Mouse (Mus musculus) liver, adult 10 weeks (tissue): Measurements from ENCODE around the gene Gm9789. TPM values are rescaled to one million over a fixed set of nuclear protein-coding genes. Genes with fewer than 3 reads are reported as not detected.

Experiments used
- polyA plus RNA-seq: library from polyadenylated mRNA; stranded (reverse); fragments of 350-450 nt; fragmentation: Illumina TruSeq; extraction: RNeasy Lipid Tissue Mini Kit (QIAGEN cat#74804); gene quantifications from one replicate; pipeline ENCODE4 v1.2.3, GENCODE M21; 2014; ENCODE audit warnings: low read depth, low replicate concordance

Gene Gm9789
- polyA plus RNA-seq = not detected

DNA sequence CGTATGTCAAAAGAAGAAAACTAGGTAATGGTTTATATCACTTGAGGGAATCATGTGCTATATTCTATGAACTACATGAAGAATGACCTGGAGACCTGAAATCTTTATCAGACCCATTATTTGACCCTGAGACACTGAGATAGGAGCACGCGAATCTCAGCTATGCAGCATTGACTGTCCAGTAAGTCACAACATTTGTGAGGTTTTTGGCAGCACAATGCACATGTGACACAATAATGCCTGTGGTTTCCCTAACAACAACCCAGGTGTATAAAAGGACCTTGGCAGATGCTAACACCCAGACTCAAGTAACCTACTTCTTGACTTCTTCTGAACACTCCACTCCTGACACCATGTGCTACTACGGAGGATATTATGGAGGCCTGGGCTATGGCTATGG lies at the start of gene Gm9789:
Gene Gm9789, plus strand, starts transcription at position 301 of the 400 bp plus-strand sequence.

DNA sequence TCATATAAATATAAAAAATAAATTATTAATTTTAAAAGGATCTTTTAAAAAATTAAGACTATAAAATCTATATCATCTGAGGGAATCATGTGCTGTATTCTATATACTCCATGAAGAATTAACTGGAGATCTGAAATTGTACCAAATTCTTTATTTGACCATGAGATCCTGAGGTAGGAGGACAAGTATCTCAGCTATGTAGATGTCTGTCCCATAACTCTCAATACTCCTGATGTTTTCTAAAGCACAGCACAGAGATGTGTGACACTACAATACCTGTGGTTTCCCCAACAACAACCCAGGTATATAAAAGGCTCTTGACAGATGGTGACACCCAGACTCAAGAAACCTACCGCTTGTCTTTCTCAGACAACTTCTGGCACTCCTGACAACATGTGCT lies 17.2 kb upstream of the Gm9789 start, which contains the start of gene Gm6358:
Gene Gm6358, plus strand, starts transcription at position 301 of the 400 bp plus-strand sequence.

DNA sequence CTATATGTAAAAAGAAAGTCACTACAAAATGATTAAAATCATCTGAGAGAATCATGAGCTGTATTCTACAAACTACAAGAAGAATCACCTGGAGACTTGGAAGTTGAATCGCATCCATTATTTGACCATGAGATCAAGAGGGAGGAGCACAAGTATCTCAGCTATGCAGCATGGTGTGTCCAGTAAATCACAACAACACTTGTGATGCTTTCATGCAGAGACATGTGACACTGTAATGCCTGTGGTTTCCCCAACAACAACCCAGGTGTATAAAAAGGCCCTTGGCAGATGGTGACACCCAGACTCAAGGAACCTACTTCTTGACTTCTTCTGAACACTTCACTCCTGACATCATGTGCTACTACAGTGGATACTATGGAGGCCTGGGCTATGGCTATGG lies 7.0 kb upstream of the Gm9789 start, which contains the start of gene Gm10061:
Gene Gm10061, plus strand, starts transcription at position 301 of the 400 bp plus-strand sequence.

DNA sequence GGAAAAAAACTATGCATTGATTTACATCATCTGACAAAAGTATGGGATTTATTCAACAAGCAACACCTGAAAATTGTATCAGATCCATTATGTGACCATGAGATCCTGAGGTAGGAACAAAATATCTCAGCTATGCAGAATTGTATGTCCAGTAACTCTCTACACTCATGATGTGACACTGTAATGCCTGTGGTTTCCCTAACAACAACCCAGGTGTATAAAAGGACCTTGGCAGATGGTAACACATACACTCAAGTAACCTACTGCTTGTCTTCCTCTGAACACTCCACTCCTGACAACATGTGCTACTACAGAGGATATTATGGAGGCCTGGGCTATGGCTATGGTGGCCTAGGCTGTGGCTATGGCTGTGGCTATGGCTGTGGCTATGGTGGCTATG lies 11.4 kb downstream of the Gm9789 start, which contains the start of gene Gm7735:
Gene Gm7735, plus strand, starts transcription at position 301 of the 400 bp plus-strand sequence.

DNA sequence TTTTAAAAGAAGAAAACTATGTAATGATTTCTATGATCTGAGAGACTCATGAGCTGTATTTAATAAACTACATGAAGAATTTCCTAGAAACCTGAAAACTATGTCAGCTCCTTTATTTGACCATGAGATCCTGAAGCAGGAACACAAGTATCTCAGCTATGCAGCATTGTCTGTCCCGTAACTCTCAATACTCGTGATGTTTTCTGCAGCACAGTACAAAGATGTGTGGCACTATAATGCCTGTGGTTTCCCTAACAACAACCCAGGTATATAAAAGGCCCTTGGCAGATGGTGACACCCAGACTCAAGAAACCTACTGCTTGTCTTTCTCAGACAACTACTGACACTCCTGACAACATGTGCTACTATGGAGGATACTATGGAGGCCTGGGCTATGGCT lies 16.7 kb downstream of the Gm9789 start, which contains the start of gene 1110057P08Rik:
Gene 1110057P08Rik, plus strand, starts transcription at position 301 of the 400 bp plus-strand sequence.

DNA sequence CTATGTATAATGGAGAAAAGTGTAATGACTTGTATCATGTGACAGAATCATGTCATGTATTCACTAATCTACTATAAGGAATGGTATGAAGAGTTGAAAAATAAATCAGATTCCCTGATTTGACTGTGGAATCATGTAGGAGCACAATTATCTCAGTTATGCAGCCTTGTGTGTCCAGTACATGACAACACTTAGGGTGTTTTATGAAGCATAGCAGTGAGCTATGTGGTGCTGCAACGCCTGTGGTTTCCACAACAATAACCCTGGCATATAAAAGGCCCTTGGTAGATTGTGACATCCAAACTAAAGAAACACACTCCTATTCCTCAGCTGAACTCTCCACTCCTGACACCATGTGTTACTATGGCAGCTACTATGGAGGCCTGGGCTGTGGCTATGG lies 47.8 kb downstream of the Gm9789 start, which contains the start of gene Krtap20-2:
Gene Krtap20-2, plus strand, starts transcription at position 301 of the 400 bp plus-strand sequence.

Other genes starting within 250 kb of the Gm9789 start
- gene Krtap19-9b, start 225.7 kb upstream of the Gm9789 start, polyA plus RNA-seq = not detected
- gene Krtap16-3, start 195.1 kb upstream of the Gm9789 start, polyA plus RNA-seq = not detected
- gene Krtap22-2, start 147.2 kb upstream of the Gm9789 start, polyA plus RNA-seq = not detected
- not detected for gene Gm10229, start 142.7 kb upstream of the Gm9789 start, polyA plus RNA-seq
- not detected for gene Krtap6-1, start 126.3 kb upstream of the Gm9789 start, polyA plus RNA-seq
- not detected for gene Gm10228, start 116.5 kb upstream of the Gm9789 start, polyA plus RNA-seq
- not detected for gene Krtap6-5, start 110.1 kb upstream of the Gm9789 start, polyA plus RNA-seq
- not detected for gene 1110025L11Rik, start 94.0 kb upstream of the Gm9789 start, polyA plus RNA-seq
- gene Krtap6-3, start 73.9 kb upstream of the Gm9789 start, polyA plus RNA-seq = not detected
- gene Gm6358, start 17.1 kb upstream of the Gm9789 start, polyA plus RNA-seq = not detected
- gene Gm10061, start 6.9 kb upstream of the Gm9789 start, polyA plus RNA-seq = not detected
- not detected for gene Gm7735, start 11.5 kb downstream of the Gm9789 start, polyA plus RNA-seq
- gene 1110057P08Rik, start 16.8 kb downstream of the Gm9789 start, polyA plus RNA-seq = not detected
- not detected for gene Krtap20-2, start 47.9 kb downstream of the Gm9789 start, polyA plus RNA-seq
- gene Krtap21-1, start 245.9 kb downstream of the Gm9789 start, polyA plus RNA-seq = not detected